Mouse (Mus musculus) thymus, adult 2 months (tissue): ENCODE measurements around the gene Gm21149.
"Not testable (repeated sequence)": the region's sequence is repeated elsewhere in the genome, so short reads cannot be mapped to it uniquely, and the experiment has no call there.

Experiments
- CTCF ChIP-seq: fragments of 200-500 bp; IDR thresholded peaks from 2 replicates; pipeline ENCODE4 v1.5.1; 2012; ENCODE audit warnings: mild to moderate bottlenecking, control low read depth, low read length, moderate library complexity, borderline replicate concordance; ENCODE audit not compliant: control insufficient read depth, poor library complexity, insufficient read depth; ENCODE audit errors: extremely low read depth
- POLR2A ChIP-seq: fragments of 200-500 bp; IDR thresholded peaks from 2 replicates; pipeline ENCODE4 v1.6.1; 2012; ENCODE audit warnings: mild to moderate bottlenecking, low read length, control low read depth, moderate library complexity; ENCODE audit not compliant: control insufficient read depth, poor library complexity, insufficient read depth; ENCODE audit errors: extremely low read depth

GRCm38 (mm10) chr5:15498774-15499400 is 22.6 kb upstream of the Gm21149 start:
- TF ChIP-seq POLR2A, CTCF: not testable (repeated sequence)
